Mouse (Mus musculus) heart, adult 2 months (tissue): ENCODE results near the gene Calm2.

Experiments
- CTCF ChIP-seq: fragments of 200-600 bp; IDR thresholded peaks from 2 replicates; pipeline ENCODE4 v1.8.1; 2022; ENCODE audit warnings: antibody characterized with exemption, mild to moderate bottlenecking, moderate library complexity
- EP300 ChIP-seq: fragments of 200-500 bp; IDR thresholded peaks from 2 replicates; pipeline ENCODE4 v1.6.1; 2011; ENCODE audit warnings: low read depth, low read length, control low read depth; ENCODE audit not compliant: insufficient read depth
- POLR2A ChIP-seq: fragments of 200-500 bp; IDR thresholded peaks from 2 replicates; pipeline ENCODE4 v1.6.1; 2011; ENCODE audit warnings: mild to moderate bottlenecking, low read depth, low read length, control low read depth; ENCODE audit not compliant: insufficient read depth

- no peak for TF ChIP-seq EP300
- no peak for TF ChIP-seq CTCF
- TF ChIP-seq POLR2A, result no peak
Measured at GRCm38 (mm10) chr17:87475356-87475755, 28.6 kb upstream of the Calm2 start.
